Mouse (Mus musculus) E14TG2a.4 (cell line): ENCODE data around the gene Catsperz.

Source experiments
- CTCF ChIP-seq: conservative IDR thresholded peaks from 2 replicates; pipeline ENCODE4 v1.5.1; 2014; ENCODE audit warnings: low read length
- NANOG ChIP-seq: IDR thresholded peaks from 2 replicates; pipeline ENCODE4 v1.6.1; 2014; ENCODE audit warnings: borderline replicate concordance, low read length, mixed read lengths
- POU5F1 ChIP-seq: IDR thresholded peaks from 2 replicates; pipeline ENCODE4 v1.6.1; 2014; ENCODE audit warnings: low read length, borderline replicate concordance

DNA sequence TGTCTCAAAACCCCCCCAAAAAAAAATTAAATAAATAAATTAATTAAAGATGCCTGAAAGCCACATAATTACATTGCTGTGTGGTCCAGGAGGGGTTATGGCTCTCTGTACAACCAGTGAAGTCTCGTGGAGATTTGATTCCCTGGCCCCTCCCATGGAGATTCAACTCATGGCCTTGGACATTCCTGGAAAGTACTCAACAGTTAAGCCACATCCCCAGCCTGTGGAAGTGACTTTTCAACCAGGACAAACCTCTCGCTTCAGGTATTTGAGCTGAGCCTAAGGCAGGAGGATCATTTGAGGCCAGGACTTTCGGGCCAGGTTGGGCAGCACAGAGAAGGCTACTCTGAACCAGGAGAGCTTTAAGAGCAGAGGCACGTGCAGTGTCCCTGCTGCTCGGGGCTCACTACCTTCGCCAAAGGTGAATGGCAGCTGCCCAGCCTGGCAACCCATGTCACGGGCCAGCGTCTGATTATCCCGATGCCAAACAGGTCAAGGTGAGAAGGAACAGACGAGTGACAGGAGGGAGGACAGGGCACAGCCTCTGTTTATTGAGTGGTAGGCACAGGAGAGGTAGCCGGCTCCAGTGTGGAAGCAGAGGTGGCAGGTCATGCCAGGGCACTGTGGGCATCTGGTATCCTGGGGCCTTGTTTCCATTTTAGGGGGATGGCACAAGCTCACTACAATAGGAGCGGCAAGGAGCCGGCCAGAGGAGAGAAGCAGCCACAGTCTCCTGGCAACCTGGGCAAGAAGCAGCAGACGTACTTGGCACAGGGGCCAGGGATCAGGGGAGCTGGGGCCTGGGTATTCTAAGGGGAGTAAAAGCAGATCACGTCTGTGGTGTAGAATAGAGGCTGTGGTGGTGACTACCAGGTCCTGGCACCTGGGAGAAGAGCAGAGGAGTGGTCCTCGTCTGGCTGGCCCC is 12.6 kb upstream of the Catsperz start:
- TF ChIP-seq CTCF (no peak), NANOG (no peak), POU5F1 (no peak)
